Mouse (Mus musculus): ENCODE measurements around the gene Zcchc3. TPM values are rescaled to one million over a fixed set of nuclear protein-coding genes. Genes with fewer than 3 reads are reported as not detected.
A peak's percentile ranks its signal among the peaks of the same experiment; 100 is the strongest.

Gene Zcchc3
- total and polyA plus RNA-seq, 2 experiments from 2014 or later = 15.2 to 16.6 TPM

GRCm38 (mm10) chr2:152399122-152399542 is 15.7 kb downstream of the Zcchc3 start:
- no peaks in the 10 kb centered on the region for H3K36me3 ChIP-seq (ENCODE audit: insufficient read depth, low read length)
- H3K9me3 ChIP-seq (ENCODE audit: low read length) = no peaks in the 10 kb centered on the region
- peak overlapping the region; percentile 94 for H3K9ac ChIP-seq (replicated peaks; ENCODE audit: low read length, poor library complexity, severe bottlenecking)
- DNase-seq (ENCODE audit: low spot score) (peak; percentile 66), ATAC-seq (ENCODE audit: low FRiP score) (peak; percentile 38)
- WGBS = under 1% methylated on average over 13 of the region's 13 CpGs
- H3K4me1 ChIP-seq (ENCODE audit: insufficient read depth, low read length) = peaks cover 6% of the 10 kb centered on the region; the same call in 1 of the 2 replicates
- H3K27me3 ChIP-seq (ENCODE audit: insufficient read depth, low read length) = no peaks in the 10 kb centered on the region
- peak overlapping the region; percentile 74 for H3K4me3 ChIP-seq (ENCODE audit: low read depth, low read length)
- H3K27ac ChIP-seq (ENCODE audit: low read depth, low read length) = peak overlapping the region; percentile 99
- no peak for TF ChIP-seq CTCF (IDR thresholded peaks at IDR 0.05)
- H3K4me2 ChIP-seq (ENCODE audit: low read depth, low read length, poor library complexity, severe bottlenecking) = peak overlapping the region; percentile 91

DNA sequence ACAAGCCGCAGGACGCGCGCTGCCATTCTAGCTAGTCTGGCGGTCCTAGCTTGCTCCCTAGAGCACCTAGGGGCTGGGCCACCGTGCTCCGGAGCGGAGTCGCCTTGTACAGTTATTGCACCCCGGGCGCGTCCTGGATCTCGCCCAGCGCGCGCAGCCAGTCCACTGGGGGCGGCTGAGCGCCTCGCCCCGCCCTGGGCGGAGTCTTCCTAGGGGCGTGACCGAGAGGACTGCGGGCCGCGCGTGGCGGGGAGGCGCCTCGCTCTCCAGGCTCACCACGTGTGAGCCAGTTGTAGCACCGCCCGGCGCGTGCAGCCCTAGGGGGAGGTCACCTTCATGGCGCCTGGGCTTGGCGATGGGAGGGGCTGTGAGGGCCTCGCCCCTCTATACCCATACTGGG is 16.1 kb downstream of the Zcchc3 start:
- Histone ChIP-seq H3K36me3 (ENCODE audit: insufficient read depth, low read length) (no peaks in the 10 kb centered on the region), H3K4me1 (ENCODE audit: insufficient read depth, low read length) (peaks cover 10% of the 10 kb centered on the region; the same call in 1 of the 2 replicates), H3K27ac (ENCODE audit: low read depth, low read length) (peak overlapping the region; percentile 99), H3K9ac (replicated peaks; ENCODE audit: low read length, poor library complexity, severe bottlenecking) (peak overlapping the region; percentile 94), H3K4me3 (ENCODE audit: low read depth, low read length) (peak overlapping the region; percentile 74), H3K27me3 (ENCODE audit: insufficient read depth, low read length) (no peaks in the 10 kb centered on the region), H3K4me2 (ENCODE audit: low read depth, low read length, poor library complexity, severe bottlenecking) (peak overlapping the region; percentile 91), H3K9me3 (ENCODE audit: low read length) (no peaks in the 10 kb centered on the region)
- ATAC-seq (ENCODE audit: low FRiP score) = peak; percentile 82
- DNase-seq (ENCODE audit: low spot score) = peak; percentile 95
- peak; percentile 16; the same call in 1 of the 2 replicates for TF ChIP-seq CTCF (IDR thresholded peaks at IDR 0.05)
- under 1% methylated on average over 28 of the region's 38 CpGs for WGBS

DNA sequence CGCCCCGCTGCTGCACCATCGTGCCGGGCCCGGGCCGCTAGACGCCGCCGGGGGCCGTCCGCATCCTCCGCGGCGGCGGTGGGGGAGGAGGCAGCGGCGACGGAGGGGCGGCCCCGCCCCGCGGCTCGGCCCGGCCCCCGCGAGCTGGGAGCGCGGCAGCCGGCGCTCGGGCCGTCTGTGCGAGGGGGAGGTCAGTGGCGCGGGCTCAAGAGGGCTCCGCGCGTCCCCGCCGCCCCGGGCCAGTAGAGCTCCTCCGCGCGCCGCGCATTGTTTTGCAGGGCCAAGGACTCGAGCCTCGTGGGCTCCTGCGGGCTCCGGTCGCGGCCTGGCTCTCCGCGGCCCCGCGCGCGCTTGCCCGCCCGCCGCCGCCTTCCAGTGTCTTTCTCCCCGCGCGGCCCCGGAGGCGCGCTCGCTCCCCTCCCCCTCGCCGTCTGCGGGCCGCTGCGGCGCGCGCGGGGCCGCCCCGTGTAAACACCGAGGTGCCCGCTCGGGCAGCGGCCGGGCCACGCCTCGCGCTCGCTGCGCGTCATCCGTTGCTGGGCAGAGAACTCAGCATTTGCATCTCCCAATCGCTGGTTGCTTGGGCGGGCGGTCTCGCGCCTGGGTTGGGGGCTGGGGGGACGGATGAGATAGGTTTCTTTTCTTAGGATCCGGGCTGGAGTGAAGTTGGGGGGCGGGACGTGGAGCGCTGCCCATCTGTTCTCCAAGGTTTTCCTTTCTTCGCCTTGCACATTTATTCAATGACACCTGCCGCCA is 17.0 kb downstream of the Zcchc3 start, which contains the start of gene Sox12:
Gene Sox12, minus strand, starts transcription at position 384 of the 756 bp plus-strand sequence.
- Histone ChIP-seq H3K4me2 (ENCODE audit: low read depth, low read length, poor library complexity, severe bottlenecking) (peak within 1 kb of the TSS; percentile 91), H3K9me3 (ENCODE audit: low read length) (no peaks in the 10 kb centered on the region), H3K4me1 (ENCODE audit: insufficient read depth, low read length) (peaks cover 10% of the 10 kb centered on the region; the same call in 1 of the 2 replicates), H3K27me3 (ENCODE audit: insufficient read depth, low read length) (no peaks in the 10 kb centered on the region), H3K4me3 (ENCODE audit: low read depth, low read length) (peak within 1 kb of the TSS; percentile 74), H3K27ac (ENCODE audit: low read depth, low read length) (peak within 1 kb of the TSS; percentile 99), H3K9ac (replicated peaks; ENCODE audit: low read length, poor library complexity, severe bottlenecking) (peak within 1 kb of the TSS; percentile 94), H3K36me3 (ENCODE audit: insufficient read depth, low read length) (no peaks in the 10 kb centered on the region)
- no peak for TF ChIP-seq CTCF (IDR thresholded peaks at IDR 0.05)
- ATAC-seq (ENCODE audit: low FRiP score) = peak; percentile 80
- 1% methylated on average over 37 of the region's 104 CpGs for WGBS
- DNase-seq (ENCODE audit: low spot score) = peak; percentile 97

DNA sequence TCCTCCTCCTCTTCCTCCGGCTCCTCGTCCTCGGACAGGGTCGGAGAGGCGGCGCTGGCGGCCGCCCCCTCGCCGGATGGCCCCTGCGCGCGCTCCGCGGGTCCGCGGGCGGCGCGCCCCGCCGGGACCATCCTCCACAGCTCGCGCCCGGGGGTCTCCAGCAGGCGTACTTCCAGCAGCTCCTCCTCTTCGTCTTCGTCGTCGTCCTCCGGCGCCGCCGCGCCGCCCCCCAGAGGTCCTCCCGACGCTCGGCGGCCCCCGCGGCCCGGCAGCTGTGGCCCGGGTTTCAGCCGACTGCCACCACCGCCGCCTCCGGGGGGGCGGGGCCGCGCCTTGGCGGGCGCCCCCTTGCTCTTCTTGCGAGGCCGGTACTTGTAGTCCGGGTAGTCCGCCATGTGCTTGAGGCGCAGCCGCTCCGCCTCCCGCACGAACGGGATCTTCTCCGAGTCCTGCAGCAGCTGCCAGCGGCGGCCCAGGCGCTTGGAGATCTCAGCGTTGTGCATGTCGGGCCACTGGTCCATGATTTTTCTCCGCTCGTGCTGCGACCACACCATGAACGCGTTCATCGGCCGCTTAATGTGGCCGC is 17.7 kb downstream of the Zcchc3 start:
- Histone ChIP-seq H3K9me3 (ENCODE audit: low read length) (no peaks in the 10 kb centered on the region), H3K36me3 (ENCODE audit: insufficient read depth, low read length) (no peaks in the 10 kb centered on the region), H3K9ac (replicated peaks; ENCODE audit: low read length, poor library complexity, severe bottlenecking) (peak overlapping the region; percentile 94), H3K4me2 (ENCODE audit: low read depth, low read length, poor library complexity, severe bottlenecking) (peak overlapping the region; percentile 91), H3K4me1 (ENCODE audit: insufficient read depth, low read length) (peaks cover 10% of the 10 kb centered on the region; the same call in 1 of the 2 replicates), H3K27ac (ENCODE audit: low read depth, low read length) (peak overlapping the region; percentile 99), H3K27me3 (ENCODE audit: insufficient read depth, low read length) (no peaks in the 10 kb centered on the region), H3K4me3 (ENCODE audit: low read depth, low read length) (peak overlapping the region; percentile 74)
- DNase-seq (ENCODE audit: low spot score) (peak; percentile 84), ATAC-seq (ENCODE audit: low FRiP score) (peak; percentile 8; the same call in 1 of the 2 replicates)
- peak; percentile 14; the same call in 1 of the 2 replicates for TF ChIP-seq CTCF (IDR thresholded peaks at IDR 0.05)
- under 1% methylated on average over 34 of the region's 77 CpGs for WGBS

DNA sequence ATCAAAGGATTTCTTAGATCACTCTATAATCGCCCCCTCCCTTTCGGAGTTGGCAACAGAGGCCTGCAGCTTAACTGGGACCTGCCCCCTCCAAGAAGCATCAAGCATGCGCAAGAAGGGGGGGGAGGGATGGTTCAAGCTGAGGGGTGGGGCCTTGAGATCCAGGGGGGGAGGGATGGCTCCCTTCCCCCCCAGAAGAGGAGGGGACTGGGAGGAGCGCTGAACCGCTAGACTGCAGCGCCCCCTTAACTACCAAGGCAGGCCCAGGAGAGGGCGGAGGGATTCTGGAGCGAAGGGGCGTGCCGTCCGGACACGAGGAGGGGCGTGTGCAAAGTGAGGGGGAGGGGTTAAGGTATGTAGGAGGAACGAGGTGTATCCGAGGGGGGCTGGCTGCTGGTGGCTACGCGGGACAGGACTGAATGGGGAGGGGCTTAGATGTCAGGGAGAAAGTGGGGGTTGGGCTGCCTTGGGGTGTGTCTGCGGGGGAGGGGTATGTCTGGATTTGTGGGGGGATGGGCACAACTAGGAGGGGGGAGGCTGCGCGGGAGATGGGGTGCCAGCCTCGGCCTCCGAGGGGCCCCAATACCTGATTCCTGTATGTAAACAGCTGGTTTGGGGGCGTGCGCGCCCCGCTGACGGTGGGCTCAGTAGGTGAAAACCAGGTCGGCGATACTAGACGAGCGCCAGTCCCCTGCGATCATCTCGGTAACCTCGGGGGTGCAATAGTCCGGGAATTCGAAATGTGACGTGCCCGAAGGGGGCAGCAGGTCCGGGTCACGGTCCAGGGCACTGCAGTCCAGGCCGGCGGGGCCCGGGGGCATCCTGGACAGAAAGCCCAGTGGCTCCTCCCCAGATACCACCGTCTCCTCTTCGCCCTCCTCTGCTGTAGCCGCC is 18.5 kb downstream of the Zcchc3 start:
- peak; percentile 63 for ATAC-seq (ENCODE audit: low FRiP score)
- Histone ChIP-seq H3K9me3 (ENCODE audit: low read length) (no peaks in the 10 kb centered on the region), H3K4me1 (ENCODE audit: insufficient read depth, low read length) (peaks cover 10% of the 10 kb centered on the region; the same call in 1 of the 2 replicates), H3K4me2 (ENCODE audit: low read depth, low read length, poor library complexity, severe bottlenecking) (peak overlapping the region; percentile 91), H3K9ac (replicated peaks; ENCODE audit: low read length, poor library complexity, severe bottlenecking) (peak overlapping the region; percentile 94), H3K27ac (ENCODE audit: low read depth, low read length) (peak overlapping the region; percentile 99), H3K4me3 (ENCODE audit: low read depth, low read length) (peak overlapping the region; percentile 74), H3K27me3 (ENCODE audit: insufficient read depth, low read length) (no peaks in the 10 kb centered on the region), H3K36me3 (ENCODE audit: insufficient read depth, low read length) (no peaks in the 10 kb centered on the region)
- TF ChIP-seq CTCF (IDR thresholded peaks at IDR 0.05) = peak; percentile 78
- peak; percentile 97 for DNase-seq (ENCODE audit: low spot score)
- WGBS = 0% methylated on average over 42 of the region's 46 CpGs
